Mouse (Mus musculus) liver, adult 2 months (tissue): ENCODE results near the gene Hist1h2bg.

Experiments used
- CTCF ChIP-seq: fragments of 200-500 bp; IDR thresholded peaks from 2 replicates; pipeline ENCODE4 v1.5.1; 2011; ENCODE audit warnings: low read depth, low read length, control low read depth
- POLR2A ChIP-seq: fragments of 200-500 bp; IDR thresholded peaks from 2 replicates; pipeline ENCODE4 v1.6.1; 2011; ENCODE audit warnings: low read length, control low read depth; ENCODE audit not compliant: insufficient read depth; ENCODE audit errors: extremely low read depth

- TF ChIP-seq CTCF = no peak
- no peak for TF ChIP-seq POLR2A
Measured at GRCm38 (mm10) chr13:23611638-23612037, 40.4 kb downstream of the Hist1h2bg start.
